Mouse (Mus musculus): ENCODE data around the gene Cpeb3. TPM values are rescaled to one million over a fixed set of nuclear protein-coding genes. Genes with fewer than 3 reads are reported as not detected.

The Cpeb3 gene
- polyA plus RNA-seq, 1 experiment = 3.8 TPM

DNA sequence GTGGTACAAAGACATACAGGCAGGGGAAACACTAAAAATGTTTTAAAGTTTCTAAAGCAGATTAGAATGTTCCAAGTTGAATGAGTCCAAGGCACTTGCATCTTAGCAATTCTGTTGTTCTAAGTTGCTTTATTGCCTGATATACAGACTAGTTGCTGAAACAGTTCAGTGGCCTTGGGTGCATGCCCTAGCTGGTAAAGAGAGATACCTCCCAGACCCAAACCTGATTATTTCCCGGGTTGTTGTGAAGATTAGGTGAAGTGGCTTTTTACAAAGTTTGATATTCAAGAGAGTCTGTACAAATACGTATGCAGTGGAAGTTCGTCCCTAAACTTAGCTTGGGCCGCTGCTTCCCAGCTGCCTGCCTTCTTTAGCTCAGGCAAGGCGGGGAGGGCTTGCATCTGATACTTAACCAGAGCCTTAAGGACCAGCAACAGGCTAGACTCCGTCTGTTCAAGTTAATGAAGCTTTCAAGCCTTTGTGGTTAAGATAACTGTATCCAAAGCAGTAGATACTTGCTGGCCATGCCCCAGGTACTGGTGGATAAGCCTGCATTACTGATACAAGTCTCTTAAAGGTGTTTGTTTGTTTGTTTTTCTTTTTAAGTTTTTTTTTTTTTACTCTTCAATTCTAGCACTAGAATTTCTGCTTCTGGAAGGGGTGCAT lies 16.9 kb upstream of the Cpeb3 start:
- Histone ChIP-seq H3K4me1 (replicated peaks; ENCODE audit: control insufficient read depth, insufficient read depth, low read length) (no peaks in the 10 kb centered on the region), H3K27me3 (ENCODE audit: control insufficient read depth, insufficient read depth, low read length) (no peaks in the 10 kb centered on the region), H3K36me3 (ENCODE audit: control insufficient read depth, insufficient read depth, low read length) (peaks cover 4% of the 10 kb centered on the region; the same call in 1 of the 2 replicates), H3K4me3 (ENCODE audit: control insufficient read depth, insufficient read depth, low read length) (no peak overlapping the region), H3K27ac (ENCODE audit: control insufficient read depth, insufficient read depth, low read length) (no peak overlapping the region)
- DNase-seq = no peak
- no peak for TF ChIP-seq CTCF (IDR thresholded peaks at IDR 0.05; ENCODE audit: borderline replicate concordance, control insufficient read depth, extremely low read depth, insufficient read depth, low read length, poor library complexity)
- no peak for TF ChIP-seq POLR2A (IDR thresholded peaks at IDR 0.05; ENCODE audit: control insufficient read depth, extremely low read depth, insufficient read depth, low read length, poor library complexity)
- WGBS = 95% methylated on average over 6 of the region's 6 CpGs

DNA sequence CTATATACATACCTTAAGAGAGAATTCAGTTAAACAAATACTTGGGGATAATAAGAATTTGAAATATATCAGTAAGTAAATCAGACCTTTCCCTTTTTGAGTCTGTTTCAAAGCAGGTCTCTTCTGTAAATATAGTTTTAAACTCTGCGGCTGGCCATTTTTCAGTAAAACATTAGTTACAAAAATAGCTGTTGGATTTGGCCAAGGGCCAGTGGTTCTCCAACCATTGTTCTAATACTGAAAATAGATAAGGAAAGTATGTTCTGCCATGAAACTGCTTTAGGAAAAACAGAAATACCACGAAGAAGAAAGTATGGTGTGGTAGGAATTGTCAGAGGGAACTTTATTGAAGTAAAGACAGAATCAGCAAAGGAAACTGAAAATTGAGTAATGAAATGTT lies 6.3 kb upstream of the Cpeb3 start:
- Histone ChIP-seq H3K36me3 (ENCODE audit: control insufficient read depth, insufficient read depth, low read length) (peaks cover 42% of the 10 kb centered on the region), H3K27me3 (ENCODE audit: control insufficient read depth, insufficient read depth, low read length) (no peaks in the 10 kb centered on the region), H3K27ac (ENCODE audit: control insufficient read depth, insufficient read depth, low read length) (no peak overlapping the region), H3K4me1 (replicated peaks; ENCODE audit: control insufficient read depth, insufficient read depth, low read length) (no peaks in the 10 kb centered on the region), H3K4me3 (ENCODE audit: control insufficient read depth, insufficient read depth, low read length) (no peak overlapping the region)
- TF ChIP-seq CTCF (IDR thresholded peaks at IDR 0.05; ENCODE audit: borderline replicate concordance, control insufficient read depth, extremely low read depth, insufficient read depth, low read length, poor library complexity) (no peak), POLR2A (IDR thresholded peaks at IDR 0.05; ENCODE audit: control insufficient read depth, extremely low read depth, insufficient read depth, low read length, poor library complexity) (no peak)
- 89% methylated on average over 2 of the region's 2 CpGs for WGBS
- DNase-seq = no peak

GRCm38 (mm10) chr19:37211416-37211815 lies 3.0 kb upstream of the Cpeb3 start:
- no peak overlapping the region for H3K27ac ChIP-seq (ENCODE audit: control insufficient read depth, insufficient read depth, low read length)
- WGBS = 92% methylated on average over 3 of the region's 3 CpGs
- no peak overlapping the region for H3K4me3 ChIP-seq (ENCODE audit: control insufficient read depth, insufficient read depth, low read length)
- peaks cover 8% of the 10 kb centered on the region for H3K4me1 ChIP-seq (replicated peaks; ENCODE audit: control insufficient read depth, insufficient read depth, low read length)
- DNase-seq = no peak
- TF ChIP-seq POLR2A (IDR thresholded peaks at IDR 0.05; ENCODE audit: control insufficient read depth, extremely low read depth, insufficient read depth, low read length, poor library complexity) = no peak
- no peaks in the 10 kb centered on the region for H3K27me3 ChIP-seq (ENCODE audit: control insufficient read depth, insufficient read depth, low read length)
- peaks cover 14% of the 10 kb centered on the region for H3K36me3 ChIP-seq (ENCODE audit: control insufficient read depth, insufficient read depth, low read length)

DNA sequence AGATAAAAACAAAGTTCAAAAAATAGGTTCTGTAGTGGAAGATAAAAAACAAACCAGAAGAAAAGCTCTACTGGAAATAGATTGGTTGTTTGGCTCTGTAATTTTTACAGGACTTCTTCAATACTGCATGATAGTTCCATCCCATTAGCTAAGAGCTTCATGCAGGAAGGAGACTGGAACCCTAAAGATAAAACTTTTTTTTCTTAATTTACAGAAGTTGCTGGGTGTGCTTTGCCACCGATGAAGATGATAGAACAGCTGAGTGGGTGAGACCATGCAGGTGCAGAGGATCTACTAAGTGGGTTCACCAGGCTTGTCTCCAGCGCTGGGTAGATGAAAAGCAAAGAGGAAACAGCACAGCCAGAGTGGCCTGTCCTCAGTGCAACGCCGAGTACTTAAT lies 2.1 kb upstream of the Cpeb3 start:
- Histone ChIP-seq H3K36me3 (ENCODE audit: control insufficient read depth, insufficient read depth, low read length) (peaks cover 11% of the 10 kb centered on the region), H3K27ac (ENCODE audit: control insufficient read depth, insufficient read depth, low read length) (no peak overlapping the region), H3K4me3 (ENCODE audit: control insufficient read depth, insufficient read depth, low read length) (no peak overlapping the region), H3K4me1 (replicated peaks; ENCODE audit: control insufficient read depth, insufficient read depth, low read length) (peaks cover 8% of the 10 kb centered on the region), H3K27me3 (ENCODE audit: control insufficient read depth, insufficient read depth, low read length) (no peaks in the 10 kb centered on the region)
- no peak for DNase-seq
- TF ChIP-seq POLR2A (IDR thresholded peaks at IDR 0.05; ENCODE audit: control insufficient read depth, extremely low read depth, insufficient read depth, low read length, poor library complexity) = no peak
- no peak for TF ChIP-seq CTCF (IDR thresholded peaks at IDR 0.05; ENCODE audit: borderline replicate concordance, control insufficient read depth, extremely low read depth, insufficient read depth, low read length, poor library complexity)
- 49% methylated on average over 4 of the region's 4 CpGs for WGBS

- H3K27me3 ChIP-seq (ENCODE audit: control insufficient read depth, insufficient read depth, low read length) = no peaks in the 10 kb centered on the region; the same call in 1 of the 2 replicates
- DNase-seq = no peak
- 94% methylated on average over 8 of the region's 8 CpGs for WGBS
- H3K4me3 ChIP-seq (ENCODE audit: control insufficient read depth, insufficient read depth, low read length) = no peak overlapping the region
- no peak overlapping the region for H3K27ac ChIP-seq (ENCODE audit: control insufficient read depth, insufficient read depth, low read length)
- TF ChIP-seq POLR2A (IDR thresholded peaks at IDR 0.05; ENCODE audit: control insufficient read depth, extremely low read depth, insufficient read depth, low read length, poor library complexity) = no peak
- TF ChIP-seq CTCF (IDR thresholded peaks at IDR 0.05; ENCODE audit: borderline replicate concordance, control insufficient read depth, extremely low read depth, insufficient read depth, low read length, poor library complexity) = no peak
- peaks cover 11% of the 10 kb centered on the region for H3K36me3 ChIP-seq (ENCODE audit: control insufficient read depth, insufficient read depth, low read length)
- peaks cover 8% of the 10 kb centered on the region for H3K4me1 ChIP-seq (replicated peaks; ENCODE audit: control insufficient read depth, insufficient read depth, low read length)
Observed at GRCm38 (mm10) chr19:37209467-37210128, 1.2 kb upstream of the Cpeb3 start.

GRCm38 (mm10) chr19:37208986-37209385 lies 585 bp upstream of the Cpeb3 start:
- Histone ChIP-seq H3K4me3 (ENCODE audit: control insufficient read depth, insufficient read depth, low read length) (no peak overlapping the region), H3K27me3 (ENCODE audit: control insufficient read depth, insufficient read depth, low read length) (no peaks in the 10 kb centered on the region; the same call in 1 of the 2 replicates), H3K27ac (ENCODE audit: control insufficient read depth, insufficient read depth, low read length) (no peak overlapping the region), H3K36me3 (ENCODE audit: control insufficient read depth, insufficient read depth, low read length) (peaks cover 11% of the 10 kb centered on the region), H3K4me1 (replicated peaks; ENCODE audit: control insufficient read depth, insufficient read depth, low read length) (peaks cover 8% of the 10 kb centered on the region)
- no peak for DNase-seq
- TF ChIP-seq CTCF (IDR thresholded peaks at IDR 0.05; ENCODE audit: borderline replicate concordance, control insufficient read depth, extremely low read depth, insufficient read depth, low read length, poor library complexity) (no peak), POLR2A (IDR thresholded peaks at IDR 0.05; ENCODE audit: control insufficient read depth, extremely low read depth, insufficient read depth, low read length, poor library complexity) (no peak)
- WGBS = 86% methylated on average over 7 of the region's 7 CpGs
